Mouse (Mus musculus) forebrain, embryonic 16.5 days (tissue): ENCODE measurements at regions not wholly inside any gene's neighbourhood (a gene's known extent, or its start where the extent isn't known, plus 50 kb on each side); places are given as distances from the start of the nearest gene placed in this dataset.
"Not testable (repeated sequence)": the region's sequence is repeated elsewhere in the genome, so short reads cannot be mapped to it uniquely, and the experiment has no call there.

Source experiments
- ATAC-seq: fragments of 200-750 bp; cut with Nextera tagmentation; 2 replicates; pipeline ENCODE4 v1.8.0; 2017; ENCODE audit warnings: mild to moderate bottlenecking, moderate library complexity
- H3K27ac ChIP-seq: fragments of 300-500 bp; sonication (generic); 2 replicates; pipeline ENCODE4 v1.5.1; 2014; ENCODE audit warnings: low read length, control low read depth
- H3K27me3 ChIP-seq: fragments of 300-500 bp; sonication (generic); replicated peaks from 2 replicates; pipeline ENCODE4 v1.6.1; 2014; ENCODE audit warnings: low read length; ENCODE audit not compliant: control insufficient read depth, insufficient read depth
- H3K36me3 ChIP-seq: fragments of 300-500 bp; sonication (generic); 2 replicates; pipeline ENCODE4 v1.6.1; 2014; ENCODE audit not compliant: control insufficient read depth, insufficient read depth
- H3K4me1 ChIP-seq: fragments of 300-500 bp; sonication (generic); replicated peaks from 2 replicates; pipeline ENCODE4 v1.6.1; 2014; ENCODE audit warnings: low read length; ENCODE audit not compliant: control insufficient read depth, insufficient read depth
- H3K4me2 ChIP-seq: fragments of 300-500 bp; sonication (generic); 2 replicates; pipeline ENCODE4 v1.6.1; 2014; ENCODE audit warnings: mild to moderate bottlenecking, low read length, control low read depth
- H3K4me3 ChIP-seq: fragments of 300-500 bp; sonication (generic); replicated peaks from 2 replicates; pipeline ENCODE4 v1.5.1; 2014; ENCODE audit warnings: mild to moderate bottlenecking, low read length, control low read depth
- H3K9ac ChIP-seq: fragments of 300-500 bp; sonication (generic); replicated peaks from 2 replicates; pipeline ENCODE4 v1.6.1; 2014; ENCODE audit warnings: low read depth, low read length, control low read depth
- H3K9me3 ChIP-seq: fragments of 300-500 bp; sonication (generic); 2 replicates; pipeline ENCODE4 v1.6.1; 2016; ENCODE audit warnings: low read length; ENCODE audit not compliant: control insufficient read depth
- WGBS: fragments of 180-500 bp; shearing (Covaris S2); extraction: QIAGEN DNeasy Blood & Tissue Kit; methylation state at CpG from one replicate; pipeline ENCODE4 v1.1.7; 2014; 5-methylcytosine and 5-hydroxymethylcytosine counted together

DNA sequence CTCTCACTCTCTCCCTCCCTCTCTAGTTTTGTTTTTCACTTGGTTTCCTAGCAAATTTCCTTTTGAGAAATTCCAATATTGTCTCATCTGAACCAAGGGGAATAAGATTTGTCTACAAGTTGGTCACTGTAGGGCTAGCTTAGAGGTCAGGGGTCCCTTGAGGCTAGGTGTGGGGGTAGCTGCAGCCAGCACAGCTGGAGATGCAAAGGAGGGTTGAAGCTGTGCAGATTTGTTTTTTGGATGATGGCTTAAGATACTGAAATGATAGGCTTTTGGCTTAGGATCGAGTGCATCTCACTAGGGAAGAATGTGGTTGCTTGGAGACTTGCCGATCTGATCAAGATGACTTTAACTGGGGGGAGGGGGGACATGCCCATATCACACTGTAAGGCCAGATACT, 88.3 kb upstream of the Tmem28 start:
- ATAC-seq = no peak
- no peaks in the 10 kb centered on the region for H3K9me3 ChIP-seq
- H3K9ac ChIP-seq = no peak overlapping the region
- no peak overlapping the region for H3K4me3 ChIP-seq
- 67% methylated on average over 2 of the region's 2 CpGs for WGBS
- no peak overlapping the region for H3K4me2 ChIP-seq
- no peaks in the 10 kb centered on the region for H3K36me3 ChIP-seq
- H3K27me3 ChIP-seq = peaks cover 5% of the 10 kb centered on the region; the same call in 1 of the 2 replicates
- no peak overlapping the region for H3K27ac ChIP-seq
- no peaks in the 10 kb centered on the region for H3K4me1 ChIP-seq

GRCm38 (mm10) chrX:99725101-99725500, 95.7 kb upstream of the Tmem28 start:
- no peaks in the 10 kb centered on the region for H3K4me1 ChIP-seq
- H3K36me3 ChIP-seq = no peaks in the 10 kb centered on the region
- no peak overlapping the region for H3K4me2 ChIP-seq
- WGBS = 3% methylated on average over 1 of the region's 1 CpGs
- no peaks in the 10 kb centered on the region for H3K27me3 ChIP-seq
- ATAC-seq = no peak
- H3K9ac ChIP-seq = no peak overlapping the region
- H3K4me3 ChIP-seq = no peak overlapping the region
- no peak overlapping the region for H3K27ac ChIP-seq
- H3K9me3 ChIP-seq = no peaks in the 10 kb centered on the region

DNA sequence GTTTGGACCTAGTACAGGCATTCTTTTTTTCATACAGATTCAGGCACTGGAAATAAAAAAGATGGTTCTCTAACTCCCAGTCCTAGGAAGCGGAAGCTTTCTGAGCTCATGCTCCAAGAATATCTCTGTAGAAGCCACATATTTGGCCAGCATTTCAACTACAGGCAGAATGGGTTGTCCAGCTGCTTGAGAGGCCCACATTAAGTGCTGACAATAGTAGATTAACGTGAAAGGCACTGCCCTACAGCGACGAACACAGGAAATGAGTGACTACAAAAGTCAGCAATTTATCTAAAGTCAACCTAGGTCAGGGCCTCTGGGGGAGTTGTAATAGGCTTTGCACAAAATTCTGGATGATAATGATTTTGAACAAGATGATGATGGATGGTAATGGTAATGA, 125.5 kb upstream of the Tmem28 start:
- Histone ChIP-seq H3K27ac (no peak overlapping the region), H3K9ac (no peak overlapping the region), H3K4me2 (no peak overlapping the region), H3K9me3 (no peaks in the 10 kb centered on the region), H3K4me1 (no peaks in the 10 kb centered on the region), H3K36me3 (no peaks in the 10 kb centered on the region), H3K4me3 (no peak overlapping the region), H3K27me3 (no peaks in the 10 kb centered on the region)
- 80% methylated on average over 4 of the region's 4 CpGs for WGBS
- no peak for ATAC-seq

DNA sequence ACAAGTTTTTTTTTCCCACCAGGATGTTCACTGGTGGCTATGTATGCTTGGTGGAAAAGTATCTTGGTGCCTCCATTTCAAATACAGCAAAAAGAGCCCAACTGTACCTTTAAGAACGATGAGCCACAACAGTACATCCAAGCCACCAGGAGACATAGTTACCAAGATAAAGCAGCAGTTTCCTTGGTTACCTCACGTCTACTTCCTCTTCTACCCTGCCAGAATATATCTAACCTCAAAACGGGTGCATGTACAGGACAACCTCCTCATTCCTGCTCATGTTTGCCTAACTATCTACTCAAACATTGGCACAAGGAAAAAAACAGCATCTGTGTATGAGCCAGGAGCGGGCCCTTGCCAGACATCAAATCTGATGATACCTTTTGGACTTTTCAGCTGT, 129.8 kb upstream of the Tmem28 start:
- no peaks in the 10 kb centered on the region for H3K9me3 ChIP-seq
- WGBS = 60% methylated on average over 4 of the region's 4 CpGs
- H3K27ac ChIP-seq = no peak overlapping the region
- no peaks in the 10 kb centered on the region; the same call in 1 of the 2 replicates for H3K27me3 ChIP-seq
- no peak overlapping the region for H3K4me2 ChIP-seq
- ATAC-seq = no peak
- no peaks in the 10 kb centered on the region for H3K36me3 ChIP-seq
- no peaks in the 10 kb centered on the region for H3K4me1 ChIP-seq
- no peak overlapping the region for H3K9ac ChIP-seq
- no peak overlapping the region for H3K4me3 ChIP-seq

DNA sequence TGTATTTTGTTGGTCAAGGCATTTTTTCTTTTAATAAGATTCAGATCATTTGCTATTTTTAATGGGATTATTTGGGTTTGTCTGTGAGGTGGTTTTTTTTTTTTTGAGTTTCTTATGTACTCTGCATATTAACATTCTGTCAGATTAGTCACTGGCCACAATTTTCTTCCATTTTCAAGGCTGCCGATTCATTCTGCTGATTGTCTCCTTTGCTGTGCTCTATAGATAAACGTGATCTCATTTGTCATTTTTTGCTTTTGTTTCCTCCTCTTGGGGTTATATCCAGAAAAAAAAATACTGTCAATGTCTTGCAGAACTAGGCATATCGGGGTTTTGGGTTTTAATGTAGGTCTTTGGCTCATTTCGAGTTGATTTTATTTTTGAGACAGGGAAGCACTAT, 131.1 kb upstream of the Tmem28 start:
- no peaks in the 10 kb centered on the region; the same call in 1 of the 2 replicates for H3K27me3 ChIP-seq

DNA sequence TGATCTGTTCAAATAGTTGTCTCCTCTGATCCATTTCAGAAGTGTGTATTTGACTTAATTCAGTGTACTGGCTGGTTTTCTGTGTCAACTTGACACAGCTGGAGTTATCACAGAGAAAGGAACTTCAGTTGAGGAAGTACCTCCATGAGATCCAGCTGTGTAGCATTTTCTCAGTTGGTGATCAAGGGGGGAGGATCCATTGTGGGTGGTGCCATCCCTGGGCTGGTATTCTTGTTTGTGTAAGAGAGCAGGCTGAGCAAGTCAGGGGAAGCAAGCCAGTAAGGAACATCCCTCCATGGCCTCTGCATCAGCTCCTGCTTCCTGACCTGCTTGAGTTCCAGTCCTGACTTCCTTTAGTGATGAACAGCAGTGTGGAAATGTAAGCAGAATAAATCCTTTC, 138.3 kb upstream of the Tmem28 start:
- not testable (repeated sequence) for H3K36me3 ChIP-seq, ATAC-seq, H3K9me3 ChIP-seq

More for the DNA sequence above, 131.1 kb upstream of the Tmem28 start:
- H3K4me2 ChIP-seq = no peak overlapping the region
- no peaks in the 10 kb centered on the region for H3K9me3 ChIP-seq
- H3K4me1 ChIP-seq = no peaks in the 10 kb centered on the region
- no peak overlapping the region for H3K9ac ChIP-seq
- no peaks in the 10 kb centered on the region for H3K36me3 ChIP-seq
- no peak overlapping the region for H3K27ac ChIP-seq
- ATAC-seq = no peak
- no peak overlapping the region for H3K4me3 ChIP-seq
- 84% methylated on average over 4 of the region's 4 CpGs for WGBS

DNA sequence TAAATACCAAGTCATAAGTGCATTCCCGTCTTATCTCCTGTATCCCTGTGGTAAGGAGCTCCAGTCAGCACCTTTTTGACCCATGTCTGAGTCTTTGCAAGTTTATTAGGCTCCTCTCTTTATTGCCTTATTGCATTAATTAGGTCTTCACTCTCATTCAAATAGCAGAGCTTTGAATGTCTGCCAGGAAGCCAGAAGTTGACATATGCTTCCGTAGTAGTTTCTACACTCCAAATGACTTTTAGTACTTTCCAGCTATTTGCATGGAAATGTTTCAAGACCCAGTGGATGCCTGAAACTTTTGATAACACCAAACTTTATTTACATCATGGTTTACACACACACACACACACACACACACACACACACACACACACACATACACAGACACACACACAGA, 153.2 kb upstream of the Tmem28 start:
- H3K36me3 ChIP-seq = no peaks in the 10 kb centered on the region
- H3K27ac ChIP-seq = no peak overlapping the region
- no peaks in the 10 kb centered on the region for H3K27me3 ChIP-seq
- H3K9ac ChIP-seq = no peak overlapping the region
- H3K4me2 ChIP-seq = no peak overlapping the region
- no peak for ATAC-seq
- 69% methylated on average over 2 of the region's 2 CpGs for WGBS
- no peak overlapping the region for H3K4me3 ChIP-seq
- no peaks in the 10 kb centered on the region for H3K4me1 ChIP-seq
- H3K9me3 ChIP-seq = no peaks in the 10 kb centered on the region

More for the DNA sequence above, 138.3 kb upstream of the Tmem28 start:
- H3K4me1 ChIP-seq, H3K9ac ChIP-seq, H3K4me3 ChIP-seq, H3K27ac ChIP-seq, H3K4me2 ChIP-seq, H3K27me3 ChIP-seq: not testable (repeated sequence)

DNA sequence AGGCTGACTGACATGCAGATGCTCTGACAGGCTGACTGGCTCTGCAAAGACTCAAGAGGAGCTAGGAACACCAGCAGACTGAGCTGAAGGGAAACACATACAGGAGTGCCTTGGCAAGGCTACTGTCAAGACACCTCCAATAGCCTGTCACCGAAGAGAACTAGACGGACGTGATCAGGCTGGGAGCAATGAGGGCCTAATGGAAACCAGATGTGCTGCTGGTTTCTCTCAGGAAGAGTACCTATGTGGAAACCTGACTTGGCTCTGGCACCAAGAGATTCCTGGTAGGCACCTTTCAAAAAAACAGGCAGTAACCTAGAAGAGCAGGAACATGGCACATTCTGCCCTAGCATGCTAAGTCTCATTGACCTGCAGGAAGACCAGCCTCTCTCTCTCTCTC, 158.3 kb upstream of the Tmem28 start:
- Histone ChIP-seq H3K27me3 (0 out of 2 replicates have a peak, but pooled peaks cover 6% of the 10 kb centered on the region), H3K4me1 (no peaks in the 10 kb centered on the region), H3K9me3 (no peaks in the 10 kb centered on the region), H3K36me3 (no peaks in the 10 kb centered on the region), H3K9ac (no peak overlapping the region), H3K4me3 (no peak overlapping the region), H3K4me2 (no peak overlapping the region), H3K27ac (no peak overlapping the region)
- 84% methylated on average over 3 of the region's 3 CpGs for WGBS
- ATAC-seq = no peak

DNA sequence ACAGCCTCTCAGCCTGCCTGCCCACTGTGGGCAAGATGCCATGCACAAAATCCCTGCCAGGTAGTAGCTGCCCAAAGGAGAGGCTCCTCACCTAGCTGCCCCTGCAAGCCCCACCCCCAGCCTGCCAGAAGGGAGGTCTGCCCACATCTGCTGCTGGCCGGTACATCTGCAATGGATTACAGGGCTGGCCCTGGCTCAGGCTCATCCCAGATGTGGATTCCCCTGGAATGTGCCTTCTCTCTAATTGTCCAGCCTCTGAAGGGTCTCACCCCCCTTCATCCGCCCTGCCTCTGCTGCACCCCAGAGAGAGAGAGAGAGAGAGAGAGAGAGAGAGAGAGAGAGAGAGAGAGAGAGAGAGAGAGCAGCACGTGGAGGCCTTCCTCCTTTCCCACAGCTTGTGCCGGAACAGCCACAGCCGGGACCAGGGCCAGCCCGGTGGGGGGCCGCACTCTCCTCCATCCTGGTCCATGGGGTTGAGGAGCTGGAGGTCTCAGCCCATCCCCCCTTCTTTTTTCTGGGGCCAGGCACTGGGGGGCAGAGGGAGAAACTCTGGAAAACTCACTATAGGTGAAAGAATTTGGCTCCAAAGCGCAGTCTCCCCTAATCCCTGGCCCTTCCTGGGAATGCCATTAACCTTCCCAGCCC, 161.2 kb upstream of the Tmem28 start:
- Histone ChIP-seq H3K4me2 (no peak overlapping the region), H3K27me3 (0 out of 2 replicates have a peak, but pooled peaks cover 6% of the 10 kb centered on the region), H3K4me1 (no peaks in the 10 kb centered on the region), H3K36me3 (no peaks in the 10 kb centered on the region), H3K9ac (no peak overlapping the region), H3K27ac (no peak overlapping the region), H3K4me3 (no peak overlapping the region), H3K9me3 (no peaks in the 10 kb centered on the region)
- no peak for ATAC-seq
- 31% methylated on average over 5 of the region's 8 CpGs for WGBS
